Mouse (Mus musculus) forebrain, embryonic 15.5 days (tissue): ENCODE results near the gene Gm15448. TPM values are rescaled to one million over a fixed set of nuclear protein-coding genes. Genes with fewer than 3 reads are reported as not detected.
"Not testable (repeated sequence)": the region's sequence is repeated elsewhere in the genome, so short reads cannot be mapped to it uniquely, and the experiment has no call there.

ENCODE experiments used
- ATAC-seq: fragments of 200-750 bp; cut with Nextera tagmentation; replicated peaks from 2 replicates; pipeline ENCODE4 v1.8.0; 2017; ENCODE audit warnings: mild to moderate bottlenecking, moderate TSS enrichment, moderate library complexity
- H3K27ac ChIP-seq: fragments of 300-500 bp; sonication (generic); replicated peaks from 2 replicates; pipeline ENCODE4 v1.5.1; 2015; ENCODE audit warnings: mild to moderate bottlenecking, inconsistent platforms
- H3K27me3 ChIP-seq: fragments of 300-500 bp; sonication (generic); 2 replicates; pipeline ENCODE4 v1.6.1; 2015; ENCODE audit warnings: inconsistent platforms
- H3K36me3 ChIP-seq: fragments of 300-500 bp; sonication (generic); 2 replicates; pipeline ENCODE4 v1.6.1; 2015; ENCODE audit warnings: mild to moderate bottlenecking, inconsistent platforms
- H3K4me1 ChIP-seq: fragments of 300-500 bp; sonication (generic); 2 replicates; pipeline ENCODE4 v1.6.1; 2015; ENCODE audit warnings: inconsistent platforms
- H3K4me2 ChIP-seq: fragments of 300-500 bp; sonication (generic); replicated peaks from 2 replicates; pipeline ENCODE4 v1.6.1; 2015; ENCODE audit warnings: mild to moderate bottlenecking, inconsistent platforms
- H3K4me3 ChIP-seq: fragments of 300-500 bp; sonication (generic); 2 replicates; pipeline ENCODE4 v1.5.1; 2015; ENCODE audit warnings: mild to moderate bottlenecking, inconsistent platforms
- H3K9ac ChIP-seq: fragments of 300-500 bp; sonication (generic); replicated peaks from 2 replicates; pipeline ENCODE4 v1.6.1; 2015; ENCODE audit warnings: mild to moderate bottlenecking, inconsistent platforms
- H3K9me3 ChIP-seq: fragments of 300-500 bp; sonication (generic); 2 replicates; pipeline ENCODE4 v1.6.1; 2016; ENCODE audit warnings: inconsistent platforms
- WGBS: fragments of 180-500 bp; shearing (Covaris S2); methylation state at CpG from one replicate; pipeline ENCODE4 v1.1.7; 2015; ENCODE audit warnings: mixed read lengths; 5-methylcytosine and 5-hydroxymethylcytosine counted together
- polyA plus RNA-seq: library from polyadenylated mRNA; unstranded; fragments of >200 nt; fragmentation: Nextera tagmentation; extraction: Ambion mirVana; gene quantifications from 2 replicates; pipeline ENCODE4 v1.2.1, GENCODE M21; 2015

The Gm15448 gene
- polyA plus RNA-seq = not detected in 2 replicates

DNA sequence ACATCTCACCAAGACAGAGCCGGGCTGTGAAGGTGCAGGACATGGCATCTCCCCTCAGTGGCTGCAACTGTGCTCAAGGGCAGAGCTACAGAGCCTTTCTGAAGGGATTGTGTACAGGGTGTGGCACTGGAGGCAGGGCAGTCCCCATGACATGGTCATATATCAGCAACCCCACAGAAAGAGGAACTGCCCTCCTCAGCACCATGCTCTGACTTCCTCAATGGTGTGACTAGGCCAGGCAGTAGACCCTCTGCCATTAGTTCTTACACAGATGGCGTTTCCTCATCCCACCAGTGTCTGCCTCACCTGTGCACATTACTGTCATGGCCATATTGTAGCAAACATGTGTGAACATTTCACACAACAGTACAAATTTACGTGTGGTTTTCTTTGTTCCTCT lies at the start of gene Gm15448:
Gene Gm15448, minus strand, starts transcription at position 89 of the 400 bp plus-strand sequence.
- H3K27me3 ChIP-seq, ATAC-seq: not testable (repeated sequence)
- WGBS = 61% methylated on average over 1 of the region's 3 CpGs

GRCm38 (mm10) chr7:3875032-3875431 lies 49.5 kb upstream of the Gm15448 start:
- ATAC-seq, H3K9me3 ChIP-seq, H3K4me3 ChIP-seq, H3K36me3 ChIP-seq, H3K27ac ChIP-seq, H3K4me2 ChIP-seq, H3K27me3 ChIP-seq, H3K9ac ChIP-seq, H3K4me1 ChIP-seq: not testable (repeated sequence)
- no CpG with 5 or more reads among the region's 1 CpGs for WGBS

More for the DNA sequence above, at the start of gene Gm15448:
- H3K27ac ChIP-seq, H3K4me2 ChIP-seq, H3K36me3 ChIP-seq, H3K9ac ChIP-seq, H3K4me1 ChIP-seq, H3K4me3 ChIP-seq, H3K9me3 ChIP-seq: not testable (repeated sequence)

- WGBS = no CpG with 5 or more reads among the region's 2 CpGs
- H3K36me3 ChIP-seq, H3K4me1 ChIP-seq, ATAC-seq, H3K9me3 ChIP-seq, H3K27me3 ChIP-seq, H3K9ac ChIP-seq, H3K4me2 ChIP-seq, H3K4me3 ChIP-seq, H3K27ac ChIP-seq: not testable (repeated sequence)
Observed at GRCm38 (mm10) chr7:3844951-3845350, 19.5 kb upstream of the Gm15448 start, which contains the start of gene Pira2. TSS of gene Pira2 (minus strand) at chr7:3845051.

DNA sequence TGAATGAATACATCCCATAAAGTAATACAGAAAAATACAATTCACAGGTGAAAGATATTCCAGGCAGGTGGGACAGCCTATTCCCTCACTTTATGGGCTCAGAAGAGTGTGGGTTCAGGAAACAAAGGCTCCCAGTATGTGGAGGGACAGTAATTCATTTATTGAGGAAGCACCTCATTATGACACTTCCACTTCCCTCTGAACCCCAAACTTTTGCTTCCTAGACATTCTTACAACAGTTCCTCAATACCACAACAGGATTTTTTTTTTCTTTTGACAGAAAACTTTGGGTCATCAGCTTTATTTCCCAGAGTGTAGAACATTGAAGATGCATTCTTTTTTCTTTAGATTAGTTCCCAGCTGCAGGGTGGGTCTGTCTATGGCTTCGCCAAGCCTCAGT lies 12.4 kb upstream of the Gm15448 start:
- not testable (repeated sequence) for H3K36me3 ChIP-seq, H3K27ac ChIP-seq, H3K4me2 ChIP-seq, H3K9me3 ChIP-seq, H3K4me1 ChIP-seq, H3K4me3 ChIP-seq, H3K9ac ChIP-seq, ATAC-seq, H3K27me3 ChIP-seq
- no CpG with 5 or more reads among the region's 1 CpGs for WGBS

GRCm38 (mm10) chr7:3830633-3831032 lies 5.1 kb upstream of the Gm15448 start:
- not testable (repeated sequence) for H3K36me3 ChIP-seq, ATAC-seq, H3K27me3 ChIP-seq, H3K4me3 ChIP-seq, H3K9ac ChIP-seq, H3K9me3 ChIP-seq, H3K27ac ChIP-seq, H3K4me1 ChIP-seq, H3K4me2 ChIP-seq

GRCm38 (mm10) chr7:3811912-3812311 lies 13.6 kb downstream of the Gm15448 start:
- H3K27ac ChIP-seq, H3K27me3 ChIP-seq, H3K4me2 ChIP-seq, H3K4me3 ChIP-seq, H3K9me3 ChIP-seq, H3K9ac ChIP-seq, H3K36me3 ChIP-seq, ATAC-seq, H3K4me1 ChIP-seq: not testable (repeated sequence)

- not testable (repeated sequence) for H3K9me3 ChIP-seq, H3K4me2 ChIP-seq, H3K27me3 ChIP-seq, H3K4me1 ChIP-seq, ATAC-seq, H3K9ac ChIP-seq, H3K36me3 ChIP-seq, H3K4me3 ChIP-seq, H3K27ac ChIP-seq
- WGBS = 81% methylated on average over 4 of the region's 4 CpGs
Observed at GRCm38 (mm10) chr7:3802935-3803334, 22.6 kb downstream of the Gm15448 start.

- not testable (repeated sequence) for H3K27me3 ChIP-seq, H3K4me3 ChIP-seq, H3K36me3 ChIP-seq, H3K9ac ChIP-seq, H3K9me3 ChIP-seq, H3K4me1 ChIP-seq, ATAC-seq, H3K27ac ChIP-seq, H3K4me2 ChIP-seq
- WGBS = 73% methylated on average over 3 of the region's 3 CpGs
Observed at GRCm38 (mm10) chr7:3799940-3800339, 25.5 kb downstream of the Gm15448 start.

GRCm38 (mm10) chr7:3796286-3796685 lies 29.2 kb downstream of the Gm15448 start:
- not testable (repeated sequence) for H3K27ac ChIP-seq, H3K9me3 ChIP-seq

More at GRCm38 (mm10) chr7:3796286-3796685, 29.2 kb downstream of the Gm15448 start:
- not testable (repeated sequence) for H3K27me3 ChIP-seq, H3K36me3 ChIP-seq, H3K4me1 ChIP-seq, ATAC-seq, H3K9ac ChIP-seq, H3K4me2 ChIP-seq, H3K4me3 ChIP-seq

Other genes starting within 250 kb of the Gm15448 start
- 0.31 and 0.40 TPM in 2 replicates for gene Oscar, start 209.5 kb downstream of the Gm15448 start, polyA plus RNA-seq
- 378 and 431 TPM in 2 replicates for gene Ndufa3, start 208.3 kb downstream of the Gm15448 start, polyA plus RNA-seq
- gene Tfpt, start 195.8 kb downstream of the Gm15448 start, polyA plus RNA-seq = 33.8 and 37.4 TPM in 2 replicates
- gene Prpf31, start 195.7 kb downstream of the Gm15448 start, polyA plus RNA-seq = 108 TPM in 2 replicates
- gene Cnot3, start 180.4 kb downstream of the Gm15448 start, polyA plus RNA-seq = 49.5 and 51.7 TPM in 2 replicates
- gene Leng1, start 159.8 kb downstream of the Gm15448 start, polyA plus RNA-seq = 15.7 and 16.5 TPM in 2 replicates
- 2.6 and 3.1 TPM in 2 replicates for gene Tmc4, start 148.1 kb downstream of the Gm15448 start, polyA plus RNA-seq
- gene Tsen34, start 132.8 kb downstream of the Gm15448 start, polyA plus RNA-seq = 247 and 254 TPM in 2 replicates
- 54.8 and 66.7 TPM in 2 replicates for gene Mboat7, start 132.2 kb downstream of the Gm15448 start, polyA plus RNA-seq
- gene Rps9, start 121.7 kb downstream of the Gm15448 start, polyA plus RNA-seq = 995 and 1,054 TPM in 2 replicates
- gene Pirb, start 105.3 kb downstream of the Gm15448 start, polyA plus RNA-seq = 0.27 and 0.33 TPM in 2 replicates
- not detected in 2 replicates for gene Pira2, start 19.4 kb upstream of the Gm15448 start, polyA plus RNA-seq
- gene Gm14548, start 72.4 kb upstream of the Gm15448 start, polyA plus RNA-seq = not detected in 2 replicates
- not detected in 2 replicates for gene Lilra6, start 89.8 kb upstream of the Gm15448 start, polyA plus RNA-seq
- gene Lair1, start 237.5 kb upstream of the Gm15448 start, polyA plus RNA-seq = 1.7 and 2.3 TPM in 2 replicates